Mouse (Mus musculus): ENCODE results near the gene Ctla2b. TPM values are rescaled to one million over a fixed set of nuclear protein-coding genes. Genes with fewer than 3 reads are reported as not detected.
"Not testable (repeated sequence)": the region's sequence is repeated elsewhere in the genome, so short reads cannot be mapped to it uniquely, and the experiment has no call there.

Gene Ctla2b
- total RNA-seq (2017): 49.2 to 249 TPM (median 61.2 TPM) in 3 replicates

GRCm38 (mm10) chr13:60897328-60897727, at the start of gene Ctla2b:
Gene Ctla2b, minus strand, starts transcription at chr13:60897447.
- peak; percentile 91 for ATAC-seq (replicated peaks; ENCODE audit: insufficient number of reproducible peaks, low FRiP score, low TSS enrichment, poor library complexity, severe bottlenecking)

GRCm38 (mm10) chr13:60941884-60942283, 44.6 kb upstream of the Ctla2b start, which contains the start of gene Tpbpa:
Gene Tpbpa, minus strand, starts transcription at chr13:60941984.
- not testable (repeated sequence) for ATAC-seq (replicated peaks; ENCODE audit: insufficient number of reproducible peaks, low FRiP score, low TSS enrichment, poor library complexity, severe bottlenecking)

- ATAC-seq (replicated peaks; ENCODE audit: insufficient number of reproducible peaks, low FRiP score, low TSS enrichment, poor library complexity, severe bottlenecking): peak; percentile 53; the same call in 1 of the 2 replicates
Observed at GRCm38 (mm10) chr13:60936500-60936901, 39.3 kb upstream of the Ctla2b start, which contains the start of the genes Gm49391 and Ctla2a. Gene Gm49391, minus strand, starts transcription at chr13:60936571. Gene Ctla2a, minus strand, starts transcription at chr13:60936625.

DNA sequence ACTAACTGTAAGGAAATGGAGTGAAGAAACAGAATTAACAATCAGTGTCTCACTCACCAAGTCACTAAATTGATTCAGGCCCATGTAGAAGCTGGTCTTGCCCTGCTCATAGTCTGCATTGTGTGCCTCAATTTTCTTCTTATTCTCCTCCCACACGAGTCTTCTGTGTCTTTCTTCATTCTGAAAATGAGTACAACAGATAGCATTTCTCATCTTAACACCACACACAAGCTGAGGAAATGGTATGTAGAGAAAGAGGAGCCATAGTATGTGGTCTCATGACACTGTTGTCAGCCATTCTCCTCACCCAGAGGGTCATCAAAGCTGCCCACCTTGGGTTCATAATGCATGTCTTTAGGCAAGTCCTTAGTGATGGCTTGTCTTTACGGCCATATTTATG, 38.2 kb upstream of the Ctla2b start, which contains the start of gene Gm49393:
Gene Gm49393, minus strand, starts transcription at position 101 of the 400 bp plus-strand sequence.
- not testable (repeated sequence) for ATAC-seq (replicated peaks; ENCODE audit: insufficient number of reproducible peaks, low FRiP score, low TSS enrichment, poor library complexity, severe bottlenecking)

- ATAC-seq (replicated peaks; ENCODE audit: insufficient number of reproducible peaks, low FRiP score, low TSS enrichment, poor library complexity, severe bottlenecking): not testable (repeated sequence)
Observed at GRCm38 (mm10) chr13:60904780-60905179, 7.5 kb upstream of the Ctla2b start, which contains the start of gene Tpbpb. Gene Tpbpb, minus strand, starts transcription at chr13:60904880.

- ATAC-seq (replicated peaks; ENCODE audit: insufficient number of reproducible peaks, low FRiP score, low TSS enrichment, poor library complexity, severe bottlenecking): not testable (repeated sequence)
Observed at GRCm38 (mm10) chr13:60896794-60897193, 453 bp downstream of the Ctla2b start, which contains the start of gene Gm49392. Gene Gm49392, minus strand, starts transcription at chr13:60896894.

DNA sequence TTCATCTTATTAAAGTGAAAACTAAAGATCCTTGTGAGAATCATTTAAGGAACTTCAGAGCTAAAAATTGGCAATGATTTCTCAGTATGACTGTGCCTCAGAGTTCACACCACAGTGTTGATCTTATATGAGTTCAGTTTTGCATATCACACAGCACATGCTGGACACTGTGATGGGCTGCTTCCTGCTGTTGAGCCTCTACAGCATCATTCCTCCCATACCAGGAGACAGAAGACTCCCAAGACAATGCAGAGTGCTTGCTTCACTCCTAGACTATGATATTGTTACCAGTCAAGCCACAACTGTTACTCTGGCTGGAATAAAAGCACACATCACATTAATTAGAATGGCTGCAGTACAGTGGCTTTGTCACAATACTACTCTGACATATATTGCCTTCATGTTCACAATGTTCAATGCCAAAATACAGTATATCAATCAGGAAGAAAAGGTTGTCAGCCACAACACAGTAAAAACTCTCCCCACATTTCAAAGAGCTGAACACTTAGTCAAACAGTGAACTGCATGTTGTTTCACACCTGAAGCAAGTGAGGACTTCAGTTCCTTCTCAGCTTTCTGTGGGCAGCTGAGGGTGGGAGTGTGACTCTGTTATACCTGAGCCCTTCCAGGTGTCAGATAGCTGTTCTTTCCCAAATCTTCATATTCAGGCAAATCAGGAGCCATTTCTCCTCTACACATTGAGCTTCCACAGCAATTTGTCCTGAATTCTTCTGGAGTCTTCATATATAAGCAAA, 1.7 kb downstream of the Ctla2b start:
- 0 out of 2 replicates have a peak, but pooled peaks have one; percentile 17 for ATAC-seq (replicated peaks; ENCODE audit: insufficient number of reproducible peaks, low FRiP score, low TSS enrichment, poor library complexity, severe bottlenecking)

DNA sequence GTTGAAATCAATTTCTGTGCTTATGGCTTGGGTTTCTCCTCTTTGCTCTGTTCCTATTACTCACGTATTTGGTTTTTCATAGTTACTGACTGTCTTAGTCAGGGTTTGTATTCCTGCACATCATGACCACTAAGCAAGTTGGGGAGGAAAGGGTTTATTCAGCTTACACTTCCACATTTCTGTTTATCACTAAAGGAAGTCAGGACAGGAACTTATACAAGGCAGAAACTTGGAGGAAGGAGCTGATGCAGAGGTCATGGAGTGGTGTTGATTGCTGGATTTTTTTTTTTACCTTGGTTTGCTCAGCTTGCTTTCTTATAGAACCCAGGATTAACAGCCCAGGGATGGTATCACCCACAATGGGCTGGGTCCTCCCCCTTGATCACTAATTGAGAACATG, 4.9 kb downstream of the Ctla2b start:
- no peak for ATAC-seq (replicated peaks; ENCODE audit: insufficient number of reproducible peaks, low FRiP score, low TSS enrichment, poor library complexity, severe bottlenecking)

GRCm38 (mm10) chr13:60864281-60864680, 33.0 kb downstream of the Ctla2b start, which contains the start of gene 4930486L24Rik:
Gene 4930486L24Rik, minus strand, starts transcription at chr13:60864475.
- ATAC-seq (replicated peaks; ENCODE audit: insufficient number of reproducible peaks, low FRiP score, low TSS enrichment, poor library complexity, severe bottlenecking): no peak

DNA sequence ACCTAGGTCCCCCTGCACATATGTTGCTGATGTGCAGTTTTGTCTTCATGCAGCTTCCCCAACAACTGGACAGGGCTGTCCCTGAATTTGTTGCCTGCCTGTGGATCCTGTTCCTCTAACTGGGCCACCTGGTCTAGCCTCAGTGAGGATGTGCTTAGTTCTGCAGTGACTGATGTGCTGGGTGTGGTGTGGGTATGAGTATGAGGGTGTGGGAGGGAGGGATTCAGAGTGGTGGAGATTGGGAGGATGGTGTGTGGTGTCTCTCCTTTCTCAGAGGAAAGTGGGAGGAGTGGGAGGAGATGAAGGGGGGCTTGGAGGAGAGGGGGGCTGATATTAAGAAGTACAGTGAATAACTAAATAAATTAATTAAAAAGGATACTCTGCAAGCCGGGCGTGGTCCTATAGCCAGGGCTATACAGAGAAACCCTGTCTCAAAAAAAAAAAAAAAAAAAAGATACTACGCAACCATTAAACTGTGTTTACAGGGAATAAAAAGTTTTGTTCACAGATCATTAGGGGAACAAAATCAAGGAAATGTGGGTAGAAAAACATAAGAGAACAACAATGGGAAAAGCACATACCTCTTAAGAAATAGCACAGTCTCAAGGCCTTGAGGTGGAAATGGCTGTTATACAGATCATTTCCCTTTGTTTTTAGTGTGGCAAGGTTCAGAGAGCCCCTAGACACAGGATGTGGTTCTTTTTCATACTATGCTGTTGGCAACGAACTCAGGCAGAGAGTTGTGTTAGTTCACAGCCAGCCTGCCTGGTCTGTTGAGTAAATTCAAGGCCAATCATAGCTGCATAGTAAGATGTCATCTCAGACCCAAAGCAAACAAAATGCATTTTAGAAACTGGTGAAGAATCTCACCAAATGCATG, 48.8 kb downstream of the Ctla2b start:
- ATAC-seq (replicated peaks; ENCODE audit: insufficient number of reproducible peaks, low FRiP score, low TSS enrichment, poor library complexity, severe bottlenecking): peak; percentile 63; the same call in 1 of the 2 replicates

Other genes starting within 250 kb of the Ctla2b start
- gene BC051665, start 111.1 kb downstream of the Ctla2b start, total RNA-seq (2017): not detected in 3 replicates
- not detected in 3 replicates for gene Ctsll3, start 94.6 kb downstream of the Ctla2b start, total RNA-seq (2017)
- 2.1 TPM in 1 of 3 replicates, not detected in the others for gene 4930486L24Rik, start 33.0 kb downstream of the Ctla2b start, total RNA-seq (2017)
- gene Gm49392, start 553 bp downstream of the Ctla2b start, total RNA-seq (2017): 4.3 to 25.3 TPM (median 13.1 TPM) in 3 replicates
- not detected in 3 replicates for gene Tpbpb, start 7.4 kb upstream of the Ctla2b start, total RNA-seq (2017)
- gene Gm49393, start 38.1 kb upstream of the Ctla2b start, total RNA-seq (2017): not detected in 3 replicates
- 15.1 to 325 TPM (median 39.5 TPM) in 3 replicates for gene Gm49391, start 39.1 kb upstream of the Ctla2b start, total RNA-seq (2017)
- 225 to 1,243 TPM (median 270 TPM) in 3 replicates for gene Ctla2a, start 39.2 kb upstream of the Ctla2b start, total RNA-seq (2017)
- not detected in 3 replicates for gene Tpbpa, start 44.5 kb upstream of the Ctla2b start, total RNA-seq (2017)
- not detected in 3 replicates for gene Ctsj, start 108.5 kb upstream of the Ctla2b start, total RNA-seq (2017)
- gene Ctsq, start 143.2 kb upstream of the Ctla2b start, total RNA-seq (2017): not detected in 3 replicates

Measured in monocyte, adult 5-6 weeks (primary cell).